ENCODE assay signal across 8 mouse cellular contexts in the genomic region with DNA sequence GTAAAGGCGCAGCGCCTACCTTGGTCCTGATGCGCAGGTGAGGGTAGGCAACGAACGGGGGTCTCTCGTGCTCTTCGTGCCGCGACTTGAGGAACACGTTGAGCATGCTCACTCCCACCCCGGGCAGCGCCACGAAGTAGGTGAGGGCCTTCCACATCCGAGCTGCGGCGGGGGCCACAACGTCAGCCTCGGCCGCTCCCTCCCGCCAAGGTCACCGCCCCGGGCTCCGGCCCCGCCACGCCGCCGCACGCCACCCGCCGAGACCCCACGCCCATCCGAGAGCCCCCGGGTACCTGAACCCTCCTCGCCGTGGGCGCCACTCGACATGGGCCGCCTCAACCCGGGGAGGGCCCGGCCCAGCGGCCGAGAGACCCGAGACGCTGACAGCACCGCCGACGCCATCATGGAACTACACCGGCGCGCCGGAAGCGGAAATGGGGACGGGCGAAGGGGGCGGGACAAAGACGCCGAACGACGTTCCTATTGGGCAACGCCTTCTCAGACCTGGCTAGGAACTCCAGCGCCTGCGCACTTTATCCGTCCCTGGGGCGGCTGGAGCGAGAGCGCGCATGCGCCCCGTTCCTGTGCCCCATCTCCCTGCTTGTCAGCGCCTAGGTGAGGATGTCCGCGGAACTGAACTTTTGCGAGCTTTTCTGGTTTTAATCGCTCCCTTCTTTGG. TPM values are rescaled to one million over a fixed set of nuclear protein-coding genes. Genes with fewer than 3 reads are reported as not detected.
DNase-seq lines count a peak whose midpoint lies in the region; ATAC-seq and TF ChIP-seq lines count a peak whose summit lies in the region.

A gene (minus strand): TSS at position 436 of the 679 bp plus-strand sequence.

- TF ChIP-seq CTCF in Patski (IDR thresholded peaks at IDR 0.05), result no peak

- peak; percentile 46 for ATAC-seq in Patski
- peak; percentile 92 for ATAC-seq in hindbrain, embryonic 13.5 days (ENCODE audit: low FRiP score)

- peaks cover 26% of the 10 kb centered on the region for H3K4me1 ChIP-seq in hindbrain, embryonic 13.5 days (replicated peaks)

- H3K4me2 ChIP-seq in hindbrain, embryonic 13.5 days, result peak within 1 kb of the TSS; percentile 99

- under 1% methylated on average over 69 of the region's 74 CpGs for WGBS in hindbrain, embryonic 13.5 days

- POLR2A ChIA-PET in Patski (lab: Charles Lee), result interaction anchor here (0.7 to 1.1 kb wide), 7 partner anchors 10 to 642 kb away, joined by 3 to 11 read pairs (median 3); no protein-coding TSS in a partner anchor

- peak within 1 kb of the TSS; percentile 93 for H3K9ac ChIP-seq in hindbrain, embryonic 13.5 days

- H3K27me3 ChIP-seq in Patski, result no peaks in the 10 kb centered on the region
- H3K27me3 ChIP-seq in hindbrain, embryonic 13.5 days, result no peaks in the 10 kb centered on the region

- peaks cover 32% of the 10 kb centered on the region for H3K36me3 ChIP-seq in hindbrain, embryonic 13.5 days

- in situ Hi-C loops in Patski (cut with MboI; ENCODE audit: low pct_unique_long_range_greater_than_20kb), result loop anchor here (10.0 kb wide), 1 partner anchor 344 kb away; no protein-coding TSS in a partner anchor

- no peaks in the 10 kb centered on the region for H3K9me3 ChIP-seq in hindbrain, embryonic 13.5 days

- DNase-seq in Patski (ENCODE audit: low read depth, low spot score), result peak; percentile 94
- peak; percentile 99 to 100 for DNase-seq in cerebellum, postnatal 14 days
- peak; percentile 97 to 98 for DNase-seq in frontal cortex, postnatal 14 days (ENCODE audit: low spot score in 2 of 2)
- peak; percentile 95 to 98 for DNase-seq in layer of hippocampus, postnatal 25 days (ENCODE audit: extremely low spot score in 1 of 2, low spot score in 1 of 2)
- DNase-seq in lung, postnatal 25 days (ENCODE audit: low spot score), result peak; percentile 98
- peak; percentile 100 for DNase-seq in retina, embryonic 14.5 days (ENCODE audit: low spot score)
- peak; percentile 99 for DNase-seq in thymus, postnatal 4 days

- CTCF ChIA-PET in Patski (lab: Charles Lee), result interaction anchor here (1.0 to 2.6 kb wide), 5 partner anchors 11 to 189 kb away, joined by 3 to 13 read pairs (median 8); no protein-coding TSS in a partner anchor

- peak within 1 kb of the TSS; percentile 87 for H3K27ac ChIP-seq in hindbrain, embryonic 13.5 days

- peak within 1 kb of the TSS; percentile 87 for H3K4me3 ChIP-seq in hindbrain, embryonic 13.5 days

RNA-seq across cellular contexts. Expression of the gene that starts here (rescaled TPM):
- 1,264 TPM for polyA plus RNA-seq in Patski (2021)
- polyA plus RNA-seq in hindbrain, embryonic 13.5 days (2015; fragmentation: Nextera tagmentation; extraction: Ambion mirVana), result 1,031 and 1,095 TPM in 2 replicates
- total RNA-seq in layer of hippocampus, postnatal 25 days (2021), result 100 to 1,000 TPM; 814 to 862 TPM

Comparison
In these comparisons a context has a peak if more than half of its experiments do, and no peak if none do; other contexts are left out.
1. Peak in every context shown above with its lines: DNase-seq, ATAC-seq, H3K4me3 ChIP-seq and H3K27ac ChIP-seq.